ENCODE assay signal across 17 mouse cellular contexts in the genomic region with DNA sequence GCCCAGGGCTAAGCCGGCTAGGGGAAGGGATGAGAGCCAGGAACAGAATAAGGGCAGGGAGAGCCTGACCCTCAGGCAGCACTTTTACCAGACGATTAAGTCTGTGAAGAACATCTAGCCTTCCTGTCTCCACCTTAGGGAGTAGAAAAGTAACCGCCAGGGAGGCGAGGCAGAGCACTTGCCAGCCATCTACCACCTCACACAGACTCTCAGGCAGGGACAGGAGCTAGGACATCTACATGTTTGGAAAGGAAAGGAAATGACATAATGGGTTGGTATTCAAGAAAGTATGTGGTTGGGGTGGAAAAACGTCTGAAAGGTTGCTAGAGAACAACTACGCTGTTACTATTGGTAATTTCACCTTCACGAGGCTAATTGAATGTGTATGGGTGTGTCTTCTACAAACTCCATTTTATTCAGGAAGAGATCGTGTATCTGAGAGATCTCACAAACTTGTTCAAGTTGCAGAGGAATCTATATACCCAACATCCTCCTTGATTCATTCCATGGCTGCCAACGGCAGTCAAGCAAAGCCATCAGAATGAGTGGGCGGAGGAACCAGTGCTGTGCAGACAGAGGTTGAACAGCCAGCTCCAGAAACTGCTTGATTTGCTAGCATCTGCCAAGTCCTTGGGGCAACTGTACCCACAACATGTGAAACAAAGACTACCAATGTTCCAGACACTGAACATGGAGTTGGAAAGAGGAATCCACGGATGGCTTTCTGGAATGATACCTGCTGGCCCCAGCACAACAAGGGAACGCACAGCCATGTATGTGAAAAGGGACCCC. TPM values are rescaled to one million over a fixed set of nuclear protein-coding genes. Genes with fewer than 3 reads are reported as not detected.
DNase-seq lines count a peak whose midpoint lies in the region; ATAC-seq and TF ChIP-seq lines count a peak whose summit lies in the region.
"Had no signal": no experiment of that assay in that cellular context is flagged by ENCODE, and none has a peak within 500 bp of the region (broad histone marks: within the 10 kb centered on the region; RNA-seq: fewer than 3 reads in every experiment).

No protein-coding gene starts in this region.

- no peak overlapping the region for H3K9ac ChIP-seq in liver, postnatal 0 days (replicated peaks)
- no peak overlapping the region for H3K9ac ChIP-seq in liver, embryonic 12.5 days
- H3K9ac ChIP-seq in stomach, postnatal 0 days (ENCODE audit: low read length), result no peak overlapping the region

- H3K4me2 ChIP-seq in liver, postnatal 0 days (ENCODE audit: low read depth, low read length), result no peak overlapping the region
- no peak overlapping the region for H3K4me2 ChIP-seq in liver, embryonic 12.5 days
- peak overlapping the region; percentile 29 for H3K4me2 ChIP-seq in stomach, postnatal 0 days (replicated peaks; ENCODE audit: low read depth)
- H3K4me2 ChIP-seq: midbrain, embryonic 11.5 days had no signal

- 70% methylated on average over 12 of the region's 12 CpGs for WGBS in heart, embryonic 10.5 days
- WGBS in liver, postnatal 0 days (ENCODE audit: insufficient replicate concordance), result 53% methylated on average over 12 of the region's 12 CpGs
- 51% methylated on average over 12 of the region's 12 CpGs for WGBS in liver, embryonic 12.5 days (ENCODE audit: insufficient replicate concordance)
- WGBS in stomach, postnatal 0 days, result 62% methylated on average over 12 of the region's 12 CpGs

- H3K4me1 ChIP-seq in heart, embryonic 10.5 days, result no peaks in the 10 kb centered on the region
- peaks cover 5% of the 10 kb centered on the region; the same call in 1 of the 2 replicates for H3K4me1 ChIP-seq in liver, postnatal 0 days (ENCODE audit: insufficient read depth)
- peaks cover 8% of the 10 kb centered on the region for H3K4me1 ChIP-seq in liver, embryonic 12.5 days
- no peaks in the 10 kb centered on the region for H3K4me1 ChIP-seq in stomach, postnatal 0 days (replicated peaks; ENCODE audit: control insufficient read depth, insufficient read depth)

- H3K27ac ChIP-seq in heart, embryonic 10.5 days, result no peak overlapping the region
- peak overlapping the region; percentile 23 for H3K27ac ChIP-seq in liver, postnatal 0 days (ENCODE audit: low read depth)
- no peak overlapping the region for H3K27ac ChIP-seq in liver, embryonic 12.5 days
- peak overlapping the region; percentile 88 for H3K27ac ChIP-seq in stomach, postnatal 0 days (replicated peaks)
- H3K27ac ChIP-seq: hindbrain, embryonic 10.5 days; layer of hippocampus, adult 2 months had no signal

- no peaks in the 10 kb centered on the region for H3K27me3 ChIP-seq in heart, embryonic 10.5 days (ENCODE audit: insufficient read depth, poor library complexity, severe bottlenecking)
- no peaks in the 10 kb centered on the region for H3K27me3 ChIP-seq in liver, postnatal 0 days (ENCODE audit: insufficient read depth, low read length)
- no peaks in the 10 kb centered on the region for H3K27me3 ChIP-seq in liver, embryonic 12.5 days (replicated peaks)
- no peaks in the 10 kb centered on the region for H3K27me3 ChIP-seq in stomach, postnatal 0 days (ENCODE audit: control insufficient read depth, insufficient read depth, low read length)

- no peaks in the 10 kb centered on the region for H3K9me3 ChIP-seq in heart, embryonic 10.5 days
- no peaks in the 10 kb centered on the region for H3K9me3 ChIP-seq in liver, postnatal 0 days (ENCODE audit: low read length)
- no peaks in the 10 kb centered on the region for H3K9me3 ChIP-seq in liver, embryonic 12.5 days (replicated peaks)
- no peaks in the 10 kb centered on the region for H3K9me3 ChIP-seq in stomach, postnatal 0 days (ENCODE audit: control insufficient read depth, low read length)
- H3K9me3 ChIP-seq: hindbrain, embryonic 10.5 days had no signal

- DNase-seq in heart, embryonic 10.5 days (ENCODE audit: low spot score), result peak; percentile 58
- no peak for DNase-seq in heart, adult 8-10 months (ENCODE audit: low spot score)
- no peak for DNase-seq in liver, postnatal 0 days
- peak; percentile 30 for DNase-seq in fibroblast of lung, adult 2 months (ENCODE audit: low read depth)
- DNase-seq in stomach, postnatal 0 days (ENCODE audit: low spot score), result no peak
- DNase-seq in adrenal gland, adult 8-10 months, result no peak
- DNase-seq in left cerebral cortex, postnatal 36 days (ENCODE audit: low spot score in 2 of 2), result no peak
- DNase-seq: adrenal gland, postnatal 25 days; B cell, adult 2 months; retina, postnatal 1 day; thymus, postnatal 36 days had no signal

- intact Hi-C loops in left cerebral cortex, postnatal 36 days (cut with DNase I), result no loop called here

- no peak overlapping the region for H3K4me3 ChIP-seq in heart, embryonic 10.5 days
- H3K4me3 ChIP-seq in liver, postnatal 0 days (ENCODE audit: low read depth, low read length), result no peak overlapping the region
- no peak overlapping the region for H3K4me3 ChIP-seq in liver, embryonic 12.5 days
- peak overlapping the region; percentile 4; the same call in 1 of the 2 replicates for H3K4me3 ChIP-seq in stomach, postnatal 0 days (ENCODE audit: low read depth, low read length)
- H3K4me3 ChIP-seq: hindbrain, embryonic 10.5 days; layer of hippocampus, adult 2 months had no signal

- no peak for ATAC-seq in liver, postnatal 0 days
- no peak for ATAC-seq in liver, embryonic 12.5 days
- ATAC-seq in stomach, postnatal 0 days (ENCODE audit: low FRiP score, low TSS enrichment), result no peak
- ATAC-seq: forebrain, embryonic 16.5 days; intestine, embryonic 16.5 days had no signal

- no peak for TF ChIP-seq EP300 in liver, postnatal 0 days (IDR thresholded peaks at IDR 0.05; ENCODE audit: low read depth)
- TF ChIP-seq EP300 in stomach, postnatal 0 days (optimal IDR thresholded peaks at IDR 0.05), result no peak

- H3K36me3 ChIP-seq in heart, embryonic 10.5 days, result no peaks in the 10 kb centered on the region
- H3K36me3 ChIP-seq in liver, postnatal 0 days (replicated peaks; ENCODE audit: insufficient read depth, low read length), result no peaks in the 10 kb centered on the region
- no peaks in the 10 kb centered on the region for H3K36me3 ChIP-seq in liver, embryonic 12.5 days
- no peaks in the 10 kb centered on the region for H3K36me3 ChIP-seq in stomach, postnatal 0 days (ENCODE audit: control insufficient read depth, insufficient read depth, low read length)
- H3K36me3 ChIP-seq: hindbrain, embryonic 10.5 days had no signal

- no peak for TF ChIP-seq CTCF in liver, postnatal 0 days (IDR thresholded peaks at IDR 0.05; ENCODE audit: low read depth)
- TF ChIP-seq CTCF in stomach, postnatal 0 days (IDR thresholded peaks at IDR 0.05; ENCODE audit: low read depth), result no peak

RNA-seq across cellular contexts. Expression of gene Dram1, which starts 32.2 kb away (rescaled TPM):
- 0.83 and 0.86 TPM in 2 replicates for polyA plus RNA-seq in heart, embryonic 10.5 days (2016; fragmentation: Nextera tagmentation; extraction: Ambion mirVana)
- total RNA-seq in heart, adult 8-10 months (2022), result 1 to 10 TPM; 2.2 to 4.1 (median 3.2) TPM
- polyA plus RNA-seq in liver, postnatal 0 days (2015; fragmentation: Nextera tagmentation; extraction: Ambion mirVana), result 2.9 and 3.1 TPM in 2 replicates
- polyA plus RNA-seq in liver, embryonic 12.5 days (2016; fragmentation: Nextera tagmentation; extraction: Ambion mirVana), result 0.64 and 0.86 TPM in 2 replicates
- polyA plus RNA-seq in stomach, postnatal 0 days (2015; fragmentation: Nextera tagmentation; extraction: Ambion mirVana), result 2.4 and 2.8 TPM in 2 replicates
- 10 to 100 TPM in 2 of 4 experiments, 1 to 10 TPM in 2; 9.3 to 26.6 (median 12.7) TPM for total RNA-seq in adrenal gland, adult 8-10 months (2022)
- total RNA-seq in left cerebral cortex, postnatal 36 days (2021), result 1 to 10 TPM; 1.0 to 1.1 TPM

RNA-seq across cellular contexts. Expression of gene Gnptab, which starts 32.3 kb away (rescaled TPM):
- 8.2 and 8.8 TPM in 2 replicates for polyA plus RNA-seq in heart, embryonic 10.5 days (2016; fragmentation: Nextera tagmentation; extraction: Ambion mirVana)
- 10 to 100 TPM; 22.0 to 32.7 (median 25.8) TPM for total RNA-seq in heart, adult 8-10 months (2022)
- 1.5 and 1.8 TPM in 2 replicates for polyA plus RNA-seq in liver, postnatal 0 days (2015; fragmentation: Nextera tagmentation; extraction: Ambion mirVana)
- 7.3 and 8.2 TPM in 2 replicates for polyA plus RNA-seq in liver, embryonic 12.5 days (2016; fragmentation: Nextera tagmentation; extraction: Ambion mirVana)
- polyA plus RNA-seq in stomach, postnatal 0 days (2015; fragmentation: Nextera tagmentation; extraction: Ambion mirVana), result 4.4 and 4.8 TPM in 2 replicates
- 10 to 100 TPM; 29.6 to 40.1 (median 34.0) TPM for total RNA-seq in adrenal gland, adult 8-10 months (2022)
- total RNA-seq in left cerebral cortex, postnatal 36 days (2021), result 10 to 100 TPM; 71.4 to 76.5 TPM

Comparison
In these comparisons a context has a peak if more than half of its experiments do, and no peak if none do; other contexts are left out.
1. DNase-seq: peak in heart, embryonic 10.5 days (single experiment) and fibroblast of lung, adult 2 months (single experiment); none in heart, adult 8-10 months (single experiment), liver, postnatal 0 days (single experiment), stomach, postnatal 0 days (single experiment), adrenal gland, adult 8-10 months (single experiment) and left cerebral cortex, postnatal 36 days (0 of 2).
2. H3K27ac ChIP-seq: peak in liver, postnatal 0 days (single experiment) and stomach, postnatal 0 days (single experiment); none in heart, embryonic 10.5 days (single experiment) and liver, embryonic 12.5 days (single experiment).